Mouse (Mus musculus) MN1 (cell line): Measurements from ENCODE around the gene Fah.

Experiments used
- DNase-seq: peaks from one replicate; pipeline ENCODE4 v3.0.0-alpha.2; 2016; ENCODE audit warnings: low spot score

Fah gene

DNA sequence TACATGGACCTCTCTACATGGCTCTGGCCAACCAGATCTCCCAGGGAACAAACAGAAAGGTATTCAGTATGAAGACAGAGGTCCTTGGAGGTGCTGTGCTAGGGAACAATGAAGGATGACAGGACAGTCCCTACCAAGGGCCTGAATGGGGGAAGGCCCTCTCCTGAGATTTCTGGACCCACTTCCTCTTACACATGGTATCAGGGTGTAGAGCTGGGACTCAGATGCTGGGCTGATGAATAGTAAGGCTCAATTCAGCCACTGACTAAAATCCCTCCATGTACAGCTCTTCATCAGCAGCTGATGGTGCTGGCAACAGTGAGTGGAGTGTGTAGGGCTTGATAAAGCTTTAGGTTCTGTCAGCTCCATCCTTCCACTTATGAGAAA lies 11.6 kb downstream of the Fah start:
- DNase-seq: no peak

DNA sequence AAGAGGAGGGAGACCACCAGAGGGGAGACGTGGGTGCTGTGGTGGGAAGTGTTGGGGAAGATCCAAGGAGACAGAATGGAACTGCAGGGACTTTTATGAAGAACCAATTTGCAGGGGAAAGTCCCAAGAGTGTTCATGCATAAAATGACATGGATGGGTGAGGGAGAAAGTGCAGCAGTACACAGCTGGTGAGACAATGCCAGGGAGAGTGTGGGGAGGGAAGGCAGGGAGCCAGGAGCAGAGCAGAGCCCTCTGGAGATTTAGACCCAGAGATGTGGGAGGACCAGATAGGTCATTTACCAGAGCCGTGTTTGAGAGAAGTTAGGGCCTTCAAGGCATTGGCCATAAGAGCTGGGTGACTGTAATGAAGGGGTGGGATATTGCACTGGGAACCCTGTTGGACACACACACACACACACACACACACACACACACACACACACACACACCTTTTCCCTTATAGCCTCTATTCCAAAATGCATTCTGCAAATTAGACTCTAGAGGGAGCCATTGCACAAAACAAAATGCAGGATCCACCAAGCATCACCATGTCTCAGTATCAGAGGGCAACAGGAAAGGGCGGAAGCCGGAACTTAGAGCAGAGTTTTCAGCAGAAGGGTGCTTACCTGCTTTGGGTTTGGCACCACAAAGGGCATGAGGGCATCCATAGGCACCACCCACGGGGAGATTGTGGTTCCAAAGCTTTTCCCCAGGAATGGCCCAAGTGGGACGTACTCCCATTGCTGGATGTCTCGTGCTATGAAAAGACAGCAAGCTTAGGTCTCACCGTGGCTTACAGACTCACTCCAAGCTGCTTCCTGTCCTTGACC lies 12.2 kb downstream of the Fah start:
- peak; percentile 62 for DNase-seq

DNA sequence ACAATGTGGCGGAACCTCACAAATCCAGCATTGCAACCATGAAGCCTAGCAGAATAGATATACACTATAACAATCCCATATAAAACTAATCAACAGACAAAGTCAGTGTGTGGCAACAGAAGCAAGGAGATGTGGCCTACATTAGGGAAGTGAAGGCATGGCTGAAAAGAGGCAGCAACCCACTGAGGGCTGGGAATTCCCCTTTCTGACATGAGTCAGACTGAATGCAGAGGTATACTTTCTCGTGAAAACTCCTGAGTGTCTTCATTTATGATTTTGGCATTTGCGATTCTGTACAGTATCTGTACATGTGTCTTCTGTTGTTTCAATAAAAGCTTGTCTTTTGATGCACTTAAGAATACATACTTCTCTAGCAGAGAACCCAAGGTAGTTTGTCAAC lies 15.2 kb downstream of the Fah start:
- no peak for DNase-seq

DNA sequence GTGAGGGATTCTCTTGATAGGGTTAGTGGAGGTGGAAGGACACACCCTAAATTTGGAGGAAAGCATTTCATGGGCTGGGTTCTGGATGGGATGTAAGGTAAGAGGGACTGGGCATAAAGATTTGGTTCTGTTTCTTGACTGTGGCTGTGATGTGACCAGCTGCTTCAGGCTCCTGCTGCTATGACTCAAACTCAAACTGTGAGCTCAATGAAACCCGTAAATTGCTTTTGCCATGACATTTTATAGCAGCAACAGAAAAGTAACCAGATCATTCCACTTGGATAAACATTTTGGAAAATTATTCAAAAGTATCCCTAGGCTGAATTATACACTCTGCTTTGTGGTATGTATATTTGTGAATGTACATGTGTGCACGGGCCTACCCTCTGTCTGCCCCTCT lies 15.9 kb downstream of the Fah start:
- no peak for DNase-seq

DNA sequence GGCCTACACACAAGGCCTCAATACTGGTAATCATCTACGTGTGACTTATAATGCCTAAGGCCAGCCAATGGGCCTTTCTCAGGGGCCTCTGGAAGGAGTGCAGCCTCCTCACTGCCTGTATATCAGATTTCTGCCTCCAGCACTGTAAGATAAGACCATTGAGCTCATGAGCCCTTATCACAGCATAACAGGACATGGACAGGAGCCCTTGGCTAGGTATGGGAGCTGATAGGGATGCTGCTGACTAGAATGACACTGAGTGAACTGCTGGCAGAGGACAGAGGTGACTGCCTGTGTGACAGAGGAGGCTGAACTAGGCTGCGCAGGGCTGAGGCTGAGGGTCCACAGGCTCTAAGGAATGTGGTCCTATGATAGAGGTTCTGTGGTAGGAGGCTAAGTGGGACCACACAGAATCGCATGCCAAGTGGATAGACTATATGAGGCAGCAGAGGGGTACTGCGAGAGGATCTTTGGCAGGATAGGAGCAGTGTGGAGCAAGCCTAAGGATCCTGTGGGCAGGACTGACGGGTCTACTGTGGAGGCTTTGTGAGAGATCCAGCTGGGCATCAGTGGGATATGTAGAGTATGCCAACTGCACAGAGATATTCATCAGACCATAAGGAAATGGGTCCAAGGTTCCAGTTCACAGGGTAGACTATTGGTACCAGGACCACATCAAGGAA lies 19.3 kb downstream of the Fah start:
- no peak for DNase-seq

DNA sequence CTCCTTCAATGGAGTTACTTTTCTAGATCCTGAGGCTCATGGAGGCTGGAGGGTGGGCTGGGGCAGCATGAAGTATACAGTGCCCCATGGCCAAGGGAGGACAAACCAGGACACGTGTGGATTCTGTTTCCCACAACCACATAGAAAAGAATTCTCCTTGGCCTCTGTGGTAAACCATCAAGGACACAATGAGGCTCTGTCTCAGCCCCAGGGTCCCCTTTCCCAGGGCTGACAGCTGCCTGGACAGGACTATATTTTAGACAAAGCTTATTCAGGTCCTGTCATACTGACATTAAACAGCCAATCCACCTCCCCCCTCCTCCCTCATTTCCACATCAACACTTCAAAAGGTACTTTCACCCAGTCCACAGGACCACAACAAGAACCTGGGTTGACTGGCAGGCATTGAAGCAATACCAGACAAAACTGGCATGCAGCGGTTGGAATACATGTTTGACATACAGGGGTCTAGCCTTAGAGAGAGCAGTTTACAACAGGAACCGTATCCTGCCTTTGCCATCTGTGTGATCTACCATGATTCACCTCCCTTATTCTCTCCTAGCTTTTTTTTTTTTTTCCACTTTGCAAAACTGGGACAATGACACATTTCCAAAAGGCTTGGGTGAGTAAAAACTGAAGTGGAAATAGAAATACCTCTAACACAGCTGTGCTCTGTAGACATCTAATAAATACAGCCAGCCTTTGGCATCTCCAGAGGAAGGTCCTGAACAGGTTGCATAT lies 20.0 kb downstream of the Fah start:
- no peak for DNase-seq

DNA sequence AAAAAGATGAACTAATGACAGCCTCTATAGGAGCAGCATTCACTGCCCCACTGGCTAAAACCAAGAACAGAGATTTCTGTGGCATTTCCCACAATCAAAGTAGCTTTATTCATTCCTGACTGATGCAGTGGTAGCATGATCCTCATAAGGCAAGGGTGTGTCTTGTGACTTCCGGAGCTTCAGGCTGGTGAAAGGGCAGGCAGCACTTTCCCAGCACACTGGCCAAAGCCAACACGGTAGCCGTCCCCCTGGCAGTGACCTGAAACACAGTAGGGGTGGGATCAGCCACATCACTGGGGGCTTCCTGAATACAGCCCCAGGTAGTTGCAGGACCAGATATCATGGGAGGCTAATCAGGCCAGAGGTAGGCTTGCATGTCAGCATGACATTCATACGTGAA lies 21.4 kb downstream of the Fah start:
- DNase-seq: no peak

DNA sequence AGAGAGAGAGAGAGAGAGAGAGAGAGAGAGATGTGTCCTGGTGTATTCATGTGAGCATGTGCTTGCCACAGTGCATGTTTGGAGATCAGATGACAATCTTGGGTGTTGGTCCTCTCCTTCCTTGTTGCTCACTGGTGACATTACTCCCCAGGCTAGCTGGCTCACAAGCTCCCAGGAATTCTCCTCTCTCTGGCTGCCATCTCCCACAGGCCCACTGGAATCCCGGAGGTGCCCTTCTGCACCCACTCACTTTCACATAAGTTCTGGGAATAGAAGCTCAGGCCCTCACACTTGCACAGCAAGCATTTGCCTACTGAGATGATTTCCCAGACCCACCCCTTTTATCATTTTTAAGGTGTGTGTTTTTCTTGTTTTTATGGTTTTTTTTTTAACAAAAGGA lies 26.8 kb downstream of the Fah start:
- DNase-seq: no peak

DNA sequence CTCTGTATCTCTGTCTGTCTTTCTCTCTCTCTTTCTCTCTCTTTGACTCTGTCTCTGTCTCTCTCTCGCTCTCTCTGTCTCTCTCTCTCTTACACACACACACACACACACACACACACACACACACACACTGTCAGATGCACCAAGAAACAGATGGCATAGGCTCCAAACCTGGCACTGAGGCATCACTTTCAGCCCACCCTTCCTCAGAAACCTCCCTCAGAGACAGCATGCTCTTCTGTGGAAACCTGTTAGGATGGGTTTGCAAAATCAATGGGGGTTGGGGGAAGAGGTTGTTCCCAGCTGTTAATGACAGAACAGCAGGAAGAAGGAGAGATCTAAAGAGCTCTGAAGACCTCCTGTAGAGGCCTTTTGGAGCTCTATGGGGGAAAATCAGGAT lies 27.7 kb downstream of the Fah start:
- no peak for DNase-seq

DNA sequence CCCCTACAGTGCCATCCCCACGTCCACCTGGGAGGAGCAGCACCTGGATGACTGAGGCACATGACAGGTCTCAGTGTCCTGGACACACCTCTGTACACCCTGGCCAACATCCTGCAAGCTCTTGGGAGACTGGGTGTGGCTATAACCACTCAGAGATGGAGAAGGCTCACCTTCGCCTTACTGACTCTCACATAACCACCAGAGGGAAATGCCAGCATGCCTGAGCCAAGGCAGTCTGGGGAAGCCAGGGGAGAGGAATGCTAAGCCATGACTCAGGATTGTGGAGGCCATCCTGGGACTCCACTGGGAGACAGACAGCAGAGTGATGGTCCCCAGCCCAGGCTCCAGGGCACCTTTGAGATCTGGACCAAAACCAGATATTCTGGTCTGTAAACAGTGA lies 29.5 kb downstream of the Fah start:
- DNase-seq: no peak

DNA sequence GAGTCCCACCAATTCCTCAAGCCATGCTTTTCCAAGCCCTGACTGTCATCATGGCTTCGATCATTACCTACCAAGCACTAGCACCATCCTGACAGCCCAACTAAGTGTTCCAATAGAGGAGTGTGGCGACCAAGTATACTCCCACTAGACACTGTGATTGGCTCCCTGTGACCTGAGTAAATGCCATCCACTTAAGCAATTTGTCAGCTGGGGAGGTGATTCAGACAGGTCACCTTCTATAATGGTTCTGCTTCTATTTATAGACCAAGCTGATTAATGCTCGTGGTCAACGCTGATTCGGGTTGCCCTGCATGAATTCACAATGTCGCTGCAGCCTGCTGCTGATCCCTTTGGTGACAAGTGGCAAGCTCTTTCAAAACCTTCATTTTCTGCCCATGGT lies 40.3 kb downstream of the Fah start:
- no peak for DNase-seq

DNA sequence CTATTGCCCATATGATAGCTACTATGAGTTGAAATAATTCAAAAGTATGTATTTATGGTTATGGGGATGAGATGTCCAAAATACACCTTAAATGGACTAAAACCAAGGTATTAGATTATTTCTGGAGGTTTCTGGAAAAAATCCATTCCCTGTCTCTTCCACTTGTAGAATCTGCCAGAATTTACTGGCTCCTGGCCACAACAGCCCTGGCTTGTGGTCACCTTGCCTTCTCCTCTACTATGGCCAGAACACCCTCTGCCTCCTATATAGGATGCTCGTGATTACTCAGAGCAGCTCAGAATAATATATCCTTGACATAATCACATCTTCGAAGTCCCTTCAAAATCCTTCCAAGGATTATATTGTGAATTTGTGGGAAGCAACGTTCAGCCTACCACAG lies 42.3 kb downstream of the Fah start:
- DNase-seq: no peak

DNA sequence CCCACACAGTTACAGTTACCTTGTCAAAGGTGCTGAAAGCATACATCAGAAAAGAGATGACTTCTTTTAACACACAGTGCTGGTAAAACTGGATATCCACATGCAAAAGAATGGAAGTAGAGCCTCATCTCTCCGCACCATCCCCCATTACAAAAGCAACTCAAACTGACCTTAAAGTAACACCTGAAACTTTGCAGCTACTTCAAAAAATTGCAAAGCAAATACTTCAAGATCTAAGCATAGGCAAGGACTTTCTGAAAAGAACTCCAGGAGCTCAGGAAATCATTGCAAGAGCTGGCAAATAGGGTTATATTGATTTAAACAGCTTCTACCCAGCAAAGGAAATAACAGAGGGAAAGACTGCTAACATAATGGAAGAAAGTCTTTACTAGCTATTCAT lies 46.0 kb downstream of the Fah start:
- no peak for DNase-seq

DNA sequence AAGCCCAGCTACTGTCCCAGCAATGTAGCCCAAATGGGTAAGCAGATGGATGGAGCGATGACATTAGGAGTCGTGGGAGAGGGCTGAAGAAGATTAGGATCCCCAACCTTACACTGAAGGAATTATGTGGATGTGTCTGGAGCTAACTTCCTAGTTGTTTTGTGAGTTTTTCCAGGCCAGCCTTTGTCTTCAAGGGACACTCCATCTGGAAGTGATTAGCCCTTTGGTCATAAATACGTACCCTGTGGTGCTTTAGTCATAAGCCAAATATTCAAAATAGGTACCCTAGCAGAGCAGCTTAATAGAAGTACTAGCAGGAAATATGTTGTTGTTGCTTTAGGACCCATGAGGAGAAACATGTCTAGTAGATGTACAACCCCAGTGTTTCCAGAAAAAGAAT lies 49.2 kb downstream of the Fah start:
- no peak for DNase-seq

DNA sequence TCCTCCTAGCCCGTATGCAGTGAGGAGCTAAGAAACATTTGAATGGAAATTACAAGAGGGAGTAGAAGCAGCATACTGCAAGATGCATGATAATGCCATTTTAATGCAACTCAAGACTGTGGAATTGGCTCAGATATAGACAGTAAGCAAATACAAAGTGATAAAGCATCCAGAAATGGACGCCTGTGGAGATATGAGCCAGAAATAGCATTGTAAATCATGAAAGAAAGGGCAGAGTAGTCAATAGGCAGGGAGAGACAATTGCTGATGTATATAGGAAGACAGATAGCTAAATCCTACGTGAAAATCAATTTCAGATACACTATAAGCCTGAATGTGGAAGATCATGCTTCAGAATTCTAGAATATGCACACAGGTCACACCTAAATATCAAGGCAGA lies 51.2 kb downstream of the Fah start:
- no peak for DNase-seq

DNA sequence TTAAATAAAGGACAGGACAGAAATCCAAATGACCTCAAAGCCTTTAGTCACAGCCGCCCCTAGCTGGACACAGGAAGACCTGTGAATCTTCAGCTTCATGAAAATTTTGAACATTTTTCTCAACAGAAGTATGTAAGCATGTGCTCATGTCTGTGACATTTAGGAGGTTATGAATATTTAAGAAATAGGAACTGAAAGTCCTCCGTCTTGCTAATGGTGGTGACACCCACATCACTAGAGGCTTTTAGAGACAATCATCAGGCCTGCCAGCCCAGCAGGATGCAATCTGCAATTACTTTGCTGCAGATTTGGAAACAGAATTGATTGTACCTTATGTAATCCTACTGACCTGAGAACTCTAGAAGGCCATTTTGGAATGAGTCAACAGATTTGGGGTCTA lies 55.0 kb downstream of the Fah start:
- no peak for DNase-seq

DNA sequence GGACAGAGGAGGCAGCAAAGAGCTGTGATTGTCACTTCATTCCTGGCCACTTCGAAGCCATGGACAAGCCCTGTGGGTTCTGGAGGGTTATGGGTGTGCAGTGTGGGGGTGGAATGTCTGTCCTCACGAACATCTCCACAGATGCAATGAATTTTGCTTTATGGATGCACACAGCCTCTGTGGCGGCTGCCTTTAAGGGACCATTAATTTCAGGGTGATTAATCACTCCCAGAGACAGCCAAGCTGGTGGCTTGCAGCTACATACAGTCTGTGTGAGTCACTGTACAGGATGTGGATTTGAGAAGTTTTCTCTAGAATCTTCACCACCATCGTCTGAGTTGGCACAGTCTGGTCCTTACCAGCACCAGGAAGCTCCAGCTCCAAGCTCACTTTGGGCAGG lies 59.9 kb downstream of the Fah start:
- no peak for DNase-seq

DNA sequence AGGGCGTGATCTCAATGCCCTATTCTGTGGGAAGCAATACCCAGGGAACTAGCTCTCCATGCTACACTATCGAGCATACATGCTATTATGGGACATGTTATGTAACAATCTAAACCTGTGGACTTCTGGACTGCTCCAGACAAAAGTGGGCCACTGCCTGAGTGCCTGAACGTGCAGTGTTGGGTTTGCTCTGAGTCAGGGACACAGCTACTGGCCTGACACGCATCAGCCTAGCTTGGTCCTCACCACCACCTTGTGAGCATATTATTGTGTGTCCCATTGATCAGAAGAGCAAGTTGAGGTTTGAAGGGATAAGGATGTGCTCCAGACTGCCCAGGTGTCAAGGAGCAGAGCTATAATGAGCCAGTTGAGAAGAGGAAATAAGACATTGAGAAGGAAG lies 61.6 kb downstream of the Fah start:
- DNase-seq: no peak
